Mouse (Mus musculus): ENCODE measurements at regions not wholly inside any gene's neighbourhood (a gene's known extent, or its start where the extent isn't known, plus 50 kb on each side); places are given as distances from the start of the nearest gene placed in this dataset.

DNA sequence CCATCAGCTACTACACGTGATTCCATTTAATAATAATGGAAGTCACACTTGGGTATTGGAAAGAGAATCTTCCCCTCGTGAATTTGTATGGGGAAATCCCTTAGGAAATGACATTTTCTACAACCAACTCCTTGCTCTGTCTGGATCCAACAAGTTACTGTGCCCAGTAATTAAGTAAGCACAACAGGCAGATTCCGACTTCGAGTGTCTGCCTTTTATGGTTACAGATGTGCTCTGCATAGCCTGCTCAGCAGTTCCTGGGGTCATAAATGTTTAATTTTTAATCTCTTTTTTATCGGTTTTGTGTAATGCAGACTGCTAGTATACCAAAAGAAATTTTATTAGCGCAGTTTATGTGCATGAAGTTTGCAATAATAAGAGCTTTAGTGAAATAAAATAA is 259.8 kb upstream of the Pitrm1 start:
- TF ChIP-seq CTCF (IDR thresholded peaks at IDR 0.05; ENCODE audit: insufficient read depth, low read length), result no peak
- no peak for TF ChIP-seq POLR2A (IDR thresholded peaks at IDR 0.05; ENCODE audit: borderline replicate concordance, extremely low read depth, low read depth, low read length)

Measured in lung, adult 2 months (tissue).